Mouse (Mus musculus): Measurements from ENCODE around the gene Rdh12.

DNA sequence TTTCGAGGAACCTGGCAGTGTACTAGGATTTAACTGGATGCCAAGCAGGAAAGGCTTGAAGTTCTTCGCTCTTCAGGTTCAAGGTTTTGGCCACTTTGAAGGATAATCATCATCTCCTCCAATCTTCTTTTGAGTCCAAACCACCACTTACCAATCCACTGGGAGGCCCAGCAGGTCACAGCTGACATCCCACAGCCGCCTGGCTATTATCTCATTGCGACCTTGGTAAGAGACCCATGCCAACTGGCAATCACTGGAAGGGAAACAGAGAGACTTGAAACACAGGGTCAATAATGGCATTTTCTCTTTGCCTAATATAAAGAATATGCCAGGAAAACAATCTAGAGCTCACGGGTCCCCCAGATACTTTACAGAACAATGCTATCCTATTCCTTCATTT is 32.7 kb upstream of the Rdh12 start:
- TF ChIP-seq MAZ (IDR thresholded peaks at IDR 0.05; ENCODE audit: low read depth, low read length) (no peak), CTCF (conservative IDR thresholded peaks at IDR 0.05 in 1 of 2, IDR thresholded peaks at IDR 0.05 in 1 of 2; ENCODE audit: low read depth in 2 of 2, low read length in 2 of 2) (no peak), JUND (conservative IDR thresholded peaks at IDR 0.05; ENCODE audit: low read depth, low read length) (no peak), MAFK (IDR thresholded peaks at IDR 0.05; ENCODE audit: insufficient replicate concordance, low read length) (no peak), RAD21 (IDR thresholded peaks at IDR 0.05; ENCODE audit: low read depth, low read length) (no peak), E2F4 (IDR thresholded peaks at IDR 0.05; ENCODE audit: insufficient replicate concordance, low read depth, low read length) (no peak), ZNF384 (IDR thresholded peaks at IDR 0.05; ENCODE audit: low read depth, low read length) (no peak), MYC (IDR thresholded peaks at IDR 0.05; ENCODE audit: low read depth, low read length) (no peak), SIN3A (IDR thresholded peaks at IDR 0.05; ENCODE audit: low read length) (no peak), EP300 (IDR thresholded peaks at IDR 0.05; ENCODE audit: low read length) (no peak), POLR2A (IDR thresholded peaks at IDR 0.05; ENCODE audit: low read depth, low read length) (no peak)
